Mouse (Mus musculus) embryonic fibroblast, embryonic 13.5 days (primary cell): ENCODE measurements at regions not wholly inside any gene's neighbourhood (a gene's known extent, or its start where the extent isn't known, plus 50 kb on each side); places are given as distances from the start of the nearest gene placed in this dataset.

Experiments used
- H3K27ac ChIP-seq: 2 replicates; pipeline ENCODE4 v1.5.1; 2012; ENCODE audit warnings: low read length, control low read depth, inconsistent platforms; ENCODE audit not compliant: insufficient read depth
- H3K4me1 ChIP-seq: 2 replicates; pipeline ENCODE4 v1.6.1; 2011; ENCODE audit warnings: low read length; ENCODE audit not compliant: control insufficient read depth, insufficient read depth
- H3K4me3 ChIP-seq: 2 replicates; pipeline ENCODE4 v1.5.1; 2011; ENCODE audit warnings: mild to moderate bottlenecking, control low read depth, low read length; ENCODE audit not compliant: insufficient read depth
- CTCF ChIP-seq: IDR thresholded peaks from 2 replicates; pipeline ENCODE4 v1.5.1; 2011; ENCODE audit warnings: mild to moderate bottlenecking, control low read depth, low read length, moderate library complexity, borderline replicate concordance; ENCODE audit not compliant: insufficient read depth
- POLR2A ChIP-seq: IDR thresholded peaks from 2 replicates; pipeline ENCODE4 v1.6.1; 2011; ENCODE audit warnings: low read depth, mild to moderate bottlenecking, control low read depth, low read length, moderate library complexity

GRCm38 (mm10) chr1:98192671-98193070 is 97.2 kb upstream of the Pam start:
- no peak overlapping the region for H3K27ac ChIP-seq
- H3K4me3 ChIP-seq, result no peak overlapping the region
- TF ChIP-seq POLR2A, result no peak
- no peak for TF ChIP-seq CTCF
- peaks cover 9% of the 10 kb centered on the region for H3K4me1 ChIP-seq

- no peak overlapping the region; the same call in 1 of the 2 replicates for H3K27ac ChIP-seq
- TF ChIP-seq POLR2A (no peak), CTCF (no peak)
Observed at GRCm38 (mm10) chr1:98192044-98192484, 96.6 kb upstream of the Pam start.

DNA sequence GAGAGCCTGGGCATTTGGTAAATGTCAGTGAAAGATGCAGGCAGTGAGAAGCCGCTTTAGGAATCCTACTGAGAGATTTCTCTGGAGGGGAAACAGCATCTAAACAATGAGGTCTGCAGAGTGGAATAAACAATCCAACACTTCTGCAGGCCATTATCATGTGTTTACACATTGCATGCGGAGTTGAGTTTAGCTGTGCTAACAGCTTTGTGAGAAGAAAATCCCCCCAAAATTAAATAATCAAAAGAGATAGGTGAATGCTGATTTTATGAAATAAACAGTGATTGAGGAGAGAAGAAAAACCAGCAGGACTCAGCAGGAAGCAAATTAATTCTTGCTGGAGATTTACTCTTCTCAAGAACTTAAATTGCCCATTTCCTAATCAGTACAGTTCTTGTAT is 95.9 kb upstream of the Pam start:
- Histone ChIP-seq H3K4me1 (peaks cover 9% of the 10 kb centered on the region), H3K27ac (no peak overlapping the region), H3K4me3 (no peak overlapping the region)
- TF ChIP-seq CTCF, result no peak
- no peak for TF ChIP-seq POLR2A

More at GRCm38 (mm10) chr1:98192044-98192484, 96.6 kb upstream of the Pam start:
- no peak overlapping the region for H3K4me3 ChIP-seq
- peaks cover 9% of the 10 kb centered on the region for H3K4me1 ChIP-seq

DNA sequence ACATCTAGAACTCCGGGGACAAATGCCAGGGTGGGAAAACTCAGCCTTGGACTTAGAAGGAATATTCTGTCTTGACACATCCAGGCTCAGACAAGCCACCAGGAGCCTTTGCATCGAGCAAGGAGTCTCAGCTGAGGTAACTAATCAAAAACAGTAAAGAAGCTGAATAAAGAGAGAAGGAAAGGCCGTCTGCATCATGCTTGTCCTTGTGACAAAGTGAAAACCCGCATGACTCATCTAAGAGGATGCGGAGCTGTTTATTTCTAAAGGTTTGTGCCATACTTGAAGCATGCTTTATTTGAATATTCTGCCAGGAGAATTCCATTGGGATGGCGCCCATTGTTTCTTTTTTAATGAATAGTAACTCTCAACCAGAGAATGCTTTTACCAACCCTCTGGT is 95.3 kb upstream of the Pam start:
- TF ChIP-seq POLR2A (no peak), CTCF (no peak)
- H3K4me3 ChIP-seq, result no peak overlapping the region
- H3K4me1 ChIP-seq, result peaks cover 9% of the 10 kb centered on the region
- H3K27ac ChIP-seq, result no peak overlapping the region

- H3K27ac ChIP-seq, result no peak overlapping the region; the same call in 1 of the 2 replicates
- no peak overlapping the region for H3K4me3 ChIP-seq
- no peak for TF ChIP-seq CTCF
- no peak for TF ChIP-seq POLR2A
Observed at GRCm38 (mm10) chr1:98189991-98190471, 94.6 kb upstream of the Pam start.

GRCm38 (mm10) chr1:98180372-98180771 is 84.9 kb upstream of the Pam start:
- Histone ChIP-seq H3K27ac (no peak overlapping the region), H3K4me3 (no peak overlapping the region), H3K4me1 (no peaks in the 10 kb centered on the region)
- no peak for TF ChIP-seq CTCF
- no peak for TF ChIP-seq POLR2A

More at GRCm38 (mm10) chr1:98189991-98190471, 94.6 kb upstream of the Pam start:
- H3K4me1 ChIP-seq, result peaks cover 9% of the 10 kb centered on the region

- TF ChIP-seq CTCF, result no peak
- TF ChIP-seq POLR2A, result no peak
- Histone ChIP-seq H3K4me3 (no peak overlapping the region), H3K4me1 (no peaks in the 10 kb centered on the region), H3K27ac (no peak overlapping the region)
Observed at GRCm38 (mm10) chr1:98179030-98179429, 83.6 kb upstream of the Pam start.

- Histone ChIP-seq H3K4me3 (no peak overlapping the region), H3K4me1 (no peaks in the 10 kb centered on the region), H3K27ac (no peak overlapping the region)
- TF ChIP-seq CTCF (no peak), POLR2A (no peak)
Observed at GRCm38 (mm10) chr1:98174811-98175132, 79.3 kb upstream of the Pam start.

DNA sequence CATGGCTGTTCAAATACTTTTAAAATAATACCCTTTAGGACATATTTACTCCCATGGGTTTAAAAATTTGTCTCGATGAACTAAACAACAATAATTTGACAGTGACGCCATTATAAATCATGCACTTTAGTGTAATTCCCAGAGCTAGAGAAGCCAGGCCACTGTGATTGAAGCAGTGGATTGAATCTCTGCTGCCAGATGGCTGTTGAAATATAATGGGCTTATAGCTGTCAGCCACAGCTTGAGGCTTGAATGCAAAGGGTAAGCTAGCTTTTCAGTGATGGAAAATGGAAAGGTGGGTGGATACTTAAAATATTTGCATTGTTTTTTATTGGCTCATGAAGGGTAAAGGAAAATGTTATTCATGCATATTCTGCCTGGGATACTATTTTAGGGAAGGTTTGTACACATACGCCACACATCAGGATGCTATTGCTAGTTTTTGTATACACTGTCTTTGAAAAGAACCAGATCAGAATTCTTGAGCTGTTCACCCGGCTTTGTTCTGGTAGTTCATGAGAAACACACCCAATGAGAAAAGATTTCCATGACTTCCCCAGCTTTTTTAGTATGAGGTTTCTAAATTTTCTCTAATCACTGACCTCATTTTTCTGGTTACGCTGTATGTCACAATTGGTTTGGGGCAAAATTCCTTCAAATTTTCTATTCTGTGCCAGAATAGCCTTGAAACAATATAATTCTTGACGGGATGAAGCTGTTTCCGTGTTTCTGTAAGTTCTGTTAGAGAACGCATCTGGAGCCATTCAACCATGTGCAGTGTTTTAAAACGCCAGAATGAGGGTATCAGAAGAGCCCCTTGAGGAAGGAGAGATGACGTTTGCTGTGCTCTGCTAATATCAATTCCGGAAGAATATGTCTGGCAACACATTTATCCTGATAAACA is 78.7 kb upstream of the Pam start:
- H3K4me3 ChIP-seq, result no peak overlapping the region
- no peak overlapping the region for H3K27ac ChIP-seq
- no peaks in the 10 kb centered on the region for H3K4me1 ChIP-seq
- TF ChIP-seq CTCF (no peak), POLR2A (no peak)

DNA sequence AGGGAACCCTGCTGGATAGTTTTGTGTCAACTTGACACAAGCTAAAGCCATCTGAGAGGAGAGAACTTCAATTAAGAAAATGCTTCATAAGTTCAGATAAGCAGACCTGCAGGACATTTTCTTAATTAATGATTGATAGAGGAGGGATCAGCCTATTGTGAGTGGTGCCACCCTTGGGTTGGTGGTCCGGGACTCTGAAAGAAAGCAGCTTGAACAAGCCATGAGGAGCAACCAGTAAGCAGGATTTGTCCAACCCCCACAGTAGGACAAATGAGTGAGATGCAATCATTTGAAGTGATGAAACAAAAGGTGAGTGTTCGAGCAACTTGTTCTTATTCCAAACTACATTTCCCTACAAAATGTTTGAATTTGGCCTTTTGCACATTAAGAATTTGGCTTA is 78.0 kb upstream of the Pam start:
- no peak for TF ChIP-seq CTCF
- TF ChIP-seq POLR2A, result no peak
- Histone ChIP-seq H3K4me1 (no peaks in the 10 kb centered on the region), H3K27ac (no peak overlapping the region), H3K4me3 (no peak overlapping the region)
